Mouse (Mus musculus): ENCODE measurements at regions not wholly inside any gene's neighbourhood (a gene's known extent, or its start where the extent isn't known, plus 50 kb on each side); places are given as distances from the start of the nearest gene placed in this dataset.

DNA sequence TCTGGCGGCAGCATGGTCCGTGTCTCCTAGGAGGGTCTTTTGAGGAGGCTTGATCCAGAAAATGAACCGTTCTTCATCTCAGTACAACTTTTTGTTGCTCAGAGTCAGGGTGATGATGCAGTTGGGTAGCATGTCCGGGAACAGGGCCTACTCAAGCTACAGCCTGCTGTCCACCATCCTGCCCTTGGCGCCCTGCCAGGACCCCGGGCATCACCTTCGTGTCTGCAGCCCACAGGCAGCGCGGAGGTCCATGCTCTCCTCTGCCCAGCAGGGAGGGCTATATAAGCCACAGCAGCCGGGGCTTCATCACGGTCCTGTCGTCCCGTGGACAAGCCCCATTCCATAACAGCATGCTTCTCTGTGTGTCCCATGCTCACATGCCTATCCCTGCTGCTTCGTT, 107.1 kb upstream of the Klf3 start:
- Histone ChIP-seq H3K79me2 (ENCODE audit: control insufficient read depth, insufficient read depth, low read length, poor library complexity) (no peaks in the 10 kb centered on the region), H3K27me3 (ENCODE audit: control insufficient read depth in 1 of 2, insufficient read depth in 2 of 2, low read length in 2 of 2) (no peaks in the 10 kb centered on the region), H3K36me3 (ENCODE audit: control insufficient read depth in 1 of 2, insufficient read depth in 2 of 2, low read length in 2 of 2) (peaks cover 0 to 17% of the 10 kb centered on the region in 2 experiments; a peak in 2 of 4 replicates), H3K4me3 (ENCODE audit: control insufficient read depth in 1 of 2, insufficient read depth in 1 of 2, low read depth in 2 of 2, low read length in 2 of 2) (no peak overlapping the region), H3K4me1 (ENCODE audit: control insufficient read depth in 1 of 2, insufficient read depth in 2 of 2, low read length in 2 of 2) (peaks cover 14 to 22% of the 10 kb centered on the region in 2 experiments), H3K27ac (ENCODE audit: control insufficient read depth, low read depth, low read length) (no peak overlapping the region), H3K9me3 (replicated peaks; ENCODE audit: insufficient read depth, low read length) (no peaks in the 10 kb centered on the region), H3K9ac (ENCODE audit: control insufficient read depth, low read depth, low read length, poor library complexity, severe bottlenecking) (no peak overlapping the region)
- no peak for DNase-seq (ENCODE audit: low read depth, low spot score)
- TF ChIP-seq KAT2A (conservative IDR thresholded peaks at IDR 0.05; ENCODE audit: low read depth, low read length) (no peak), NELFE (IDR thresholded peaks at IDR 0.05; ENCODE audit: low read depth, low read length) (no peak), MYC (IDR thresholded peaks at IDR 0.05; ENCODE audit: low read depth, low read length) (no peak), MXI1 (IDR thresholded peaks at IDR 0.05; ENCODE audit: low read depth, low read length) (no peak)

DNA sequence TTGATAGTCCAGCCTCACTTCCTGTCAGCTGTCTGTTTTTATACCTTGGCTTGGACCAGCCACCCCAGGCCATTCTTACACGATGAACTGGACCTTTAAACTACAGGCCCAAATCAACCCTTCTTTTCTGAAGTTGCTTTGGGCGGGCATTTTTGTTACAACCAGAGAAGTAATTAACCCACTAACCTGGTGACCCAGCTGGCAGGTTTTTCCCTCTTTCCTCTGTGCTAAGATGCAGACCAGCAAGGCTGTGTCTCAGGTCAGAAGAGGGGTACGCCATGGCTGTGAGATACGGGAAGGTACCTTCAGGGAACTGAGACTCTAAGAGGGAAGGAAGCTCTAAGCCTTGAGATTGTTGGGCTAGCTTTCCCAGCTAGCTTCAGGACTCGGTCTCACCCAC, 105.7 kb upstream of the Klf3 start:
- no peaks in the 10 kb centered on the region for H3K27me3 ChIP-seq (ENCODE audit: control insufficient read depth in 1 of 2, insufficient read depth in 2 of 2, low read length in 2 of 2)
- H3K4me3 ChIP-seq (ENCODE audit: control insufficient read depth in 1 of 2, insufficient read depth in 1 of 2, low read depth in 2 of 2, low read length in 2 of 2), result no peak overlapping the region
- no peak overlapping the region for H3K27ac ChIP-seq (ENCODE audit: control insufficient read depth, low read depth, low read length)
- no peaks in the 10 kb centered on the region for H3K79me2 ChIP-seq (ENCODE audit: control insufficient read depth, insufficient read depth, low read length, poor library complexity)
- H3K9ac ChIP-seq (ENCODE audit: control insufficient read depth, low read depth, low read length, poor library complexity, severe bottlenecking), result no peak overlapping the region
- DNase-seq (ENCODE audit: low read depth, low spot score), result no peak
- TF ChIP-seq HCFC1 (IDR thresholded peaks at IDR 0.05; ENCODE audit: low read depth, low read length), result no peak
- no peak for TF ChIP-seq USF2 (IDR thresholded peaks at IDR 0.05; ENCODE audit: borderline replicate concordance in 1 of 2, insufficient read depth in 1 of 2, low read depth in 1 of 2, low read length in 2 of 2)
- no peak for TF ChIP-seq MEF2A (IDR thresholded peaks at IDR 0.05; ENCODE audit: extremely low read depth, insufficient replicate concordance, low read depth, low read length, poor library complexity, severe bottlenecking)
- TF ChIP-seq MYC (IDR thresholded peaks at IDR 0.05; ENCODE audit: low read depth, low read length), result no peak
- TF ChIP-seq MAX (IDR thresholded peaks at IDR 0.05; ENCODE audit: low read length), result no peak
- no peak for TF ChIP-seq ZC3H11A (IDR thresholded peaks at IDR 0.05; ENCODE audit: low read depth, low read length)
- no peak for TF ChIP-seq ZKSCAN1 (IDR thresholded peaks at IDR 0.05; ENCODE audit: low read depth, low read length)
- TF ChIP-seq GABPA (IDR thresholded peaks at IDR 0.05; ENCODE audit: low read depth, low read length), result no peak
- no peaks in the 10 kb centered on the region for H3K9me3 ChIP-seq (replicated peaks; ENCODE audit: insufficient read depth, low read length)
- peaks cover 0 to 7% of the 10 kb centered on the region in 2 experiments; a peak in 2 of 4 replicates for H3K36me3 ChIP-seq (ENCODE audit: control insufficient read depth in 1 of 2, insufficient read depth in 2 of 2, low read length in 2 of 2)
- H3K4me1 ChIP-seq (ENCODE audit: control insufficient read depth in 1 of 2, insufficient read depth in 2 of 2, low read length in 2 of 2), result peaks cover 7 to 14% of the 10 kb centered on the region in 2 experiments; a peak in 3 of 4 replicates

DNA sequence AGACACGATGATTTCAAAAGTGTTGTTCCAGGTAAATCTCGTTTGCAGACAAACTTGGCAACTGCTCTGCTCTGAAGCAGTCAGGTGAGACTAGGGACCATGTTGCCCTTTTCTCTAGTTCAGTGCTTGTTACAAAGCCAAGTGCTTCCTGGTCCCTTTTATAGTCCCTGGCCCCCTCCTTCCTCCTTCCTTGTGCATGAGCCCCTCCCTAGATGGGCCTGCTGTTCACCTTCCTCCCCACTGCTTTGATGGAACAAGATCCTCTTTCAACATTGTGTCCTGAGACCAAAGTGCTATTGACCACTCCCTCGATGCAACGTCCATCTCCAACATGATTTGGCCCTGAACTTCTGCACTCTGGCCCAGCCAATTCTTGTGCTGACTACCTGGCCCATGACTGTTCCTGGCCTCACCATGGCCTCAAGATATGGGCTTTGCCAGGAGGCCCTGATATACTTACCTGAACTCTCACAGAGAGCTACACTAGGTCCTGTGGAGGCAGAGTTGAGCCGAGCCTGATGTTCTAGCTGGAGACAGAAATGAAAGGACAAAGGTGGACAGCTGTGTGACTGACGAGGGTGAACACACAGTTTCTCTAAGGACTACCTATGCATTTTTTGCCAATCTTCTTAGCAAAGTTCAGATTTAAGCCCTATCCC, 104.6 kb upstream of the Klf3 start:
- Histone ChIP-seq H3K4me1 (ENCODE audit: control insufficient read depth in 1 of 2, insufficient read depth in 2 of 2, low read length in 2 of 2) (peaks cover 2 to 10% of the 10 kb centered on the region in 2 experiments; a peak in 3 of 4 replicates), H3K27ac (ENCODE audit: control insufficient read depth, low read depth, low read length) (no peak overlapping the region), H3K27me3 (ENCODE audit: control insufficient read depth in 1 of 2, insufficient read depth in 2 of 2, low read length in 2 of 2) (no peaks in the 10 kb centered on the region), H3K36me3 (ENCODE audit: control insufficient read depth in 1 of 2, insufficient read depth in 2 of 2, low read length in 2 of 2) (peaks cover 0 to 2% of the 10 kb centered on the region in 2 experiments; a peak in 2 of 4 replicates), H3K4me3 (ENCODE audit: control insufficient read depth in 1 of 2, insufficient read depth in 1 of 2, low read depth in 2 of 2, low read length in 2 of 2) (no peak overlapping the region), H3K9me3 (replicated peaks; ENCODE audit: insufficient read depth, low read length) (no peaks in the 10 kb centered on the region), H3K79me2 (ENCODE audit: control insufficient read depth, insufficient read depth, low read length, poor library complexity) (no peaks in the 10 kb centered on the region), H3K9ac (ENCODE audit: control insufficient read depth, low read depth, low read length, poor library complexity, severe bottlenecking) (no peak overlapping the region)
- DNase-seq (ENCODE audit: low read depth, low spot score), result no peak
- TF ChIP-seq POLR2AphosphoS2 (IDR thresholded peaks at IDR 0.05; ENCODE audit: low read length), result no peak
- TF ChIP-seq JUND (IDR thresholded peaks at IDR 0.05; ENCODE audit: low read depth, low read length), result no peak
- TF ChIP-seq ZC3H11A (IDR thresholded peaks at IDR 0.05; ENCODE audit: low read depth, low read length), result no peak
- no peak for TF ChIP-seq USF1 (IDR thresholded peaks at IDR 0.05; ENCODE audit: low read depth, low read length)
- no peak for TF ChIP-seq ETS1 (IDR thresholded peaks at IDR 0.05; ENCODE audit: low read depth, low read length)
- no peak for TF ChIP-seq KAT2A (conservative IDR thresholded peaks at IDR 0.05; ENCODE audit: low read depth, low read length)
- no peak for TF ChIP-seq RCOR1 (IDR thresholded peaks at IDR 0.05; ENCODE audit: low read depth, low read length)
- no peak for TF ChIP-seq MEF2A (IDR thresholded peaks at IDR 0.05; ENCODE audit: extremely low read depth, insufficient replicate concordance, low read depth, low read length, poor library complexity, severe bottlenecking)
- TF ChIP-seq EP300 (IDR thresholded peaks at IDR 0.05; ENCODE audit: low read depth in 1 of 2, low read length in 2 of 2), result no peak
- no peak for TF ChIP-seq NELFE (IDR thresholded peaks at IDR 0.05; ENCODE audit: low read depth, low read length)

All from MEL (cell line).